Mouse (Mus musculus) MEL (cell line): ENCODE data around the gene Nes. TPM values are rescaled to one million over a fixed set of nuclear protein-coding genes. Genes with fewer than 3 reads are reported as not detected.

Experiments
- DNase-seq: peaks from one replicate; pipeline ENCODE4 v3.0.0; 2011; ENCODE audit warnings: low read depth, low spot score
- H3K27ac ChIP-seq: 2 replicates; pipeline ENCODE4 v1.5.1; 2012; ENCODE audit warnings: low read depth, mild to moderate bottlenecking, control low read depth, low read length, moderate library complexity; ENCODE audit not compliant: control insufficient read depth
- H3K27me3 ChIP-seq, 2 experiments: fragments of 150-350 bp in 1 of 2; sonication (generic) in 1 of 2; 2 replicates each; pipeline ENCODE4 v1.6.1; 2012; ENCODE audit warnings: low read length in 2 of 2, mild to moderate bottlenecking in 2 of 2, improper control_type of control experiment in 1 of 2, moderate library complexity in 1 of 2; ENCODE audit not compliant: insufficient read depth in 2 of 2, control insufficient read depth in 1 of 2
- H3K36me3 ChIP-seq, 2 experiments: 2 replicates each; pipeline ENCODE4 v1.6.1; 2012 to 2014; ENCODE audit warnings: low read length in 2 of 2, improper control_type of control experiment in 1 of 2, inconsistent platforms in 1 of 2, mild to moderate bottlenecking in 1 of 2; ENCODE audit not compliant: insufficient read depth in 2 of 2, control insufficient read depth in 1 of 2
- H3K4me1 ChIP-seq, 2 experiments: fragments of 150-350 bp in 1 of 2; sonication (generic) in 1 of 2; 2 replicates each; pipeline ENCODE4 v1.6.1; 2012; ENCODE audit warnings: low read length in 2 of 2, improper control_type of control experiment in 1 of 2, mild to moderate bottlenecking in 1 of 2; ENCODE audit not compliant: insufficient read depth in 2 of 2, control insufficient read depth in 1 of 2
- H3K4me3 ChIP-seq, 2 experiments: fragments of 150-350 bp in 1 of 2; sonication (generic) in 1 of 2; 2 replicates each; pipeline ENCODE4 v1.5.1; 2012; ENCODE audit warnings: low read depth in 2 of 2, low read length in 2 of 2, mild to moderate bottlenecking in 2 of 2, moderate library complexity in 2 of 2, control low read depth in 1 of 2, improper control_type of control experiment in 1 of 2; ENCODE audit not compliant: control insufficient read depth in 1 of 2, insufficient read depth in 1 of 2
- H3K79me2 ChIP-seq: 2 replicates; pipeline ENCODE4 v1.6.1; 2012; ENCODE audit warnings: mild to moderate bottlenecking, low read length, moderate library complexity; ENCODE audit not compliant: control insufficient read depth, poor library complexity, insufficient read depth
- H3K9ac ChIP-seq: 2 replicates; pipeline ENCODE4 v1.6.1; 2012; ENCODE audit warnings: low read depth, mild to moderate bottlenecking, control low read depth, low read length, moderate library complexity; ENCODE audit not compliant: control insufficient read depth, poor library complexity, severe bottlenecking
- H3K9me3 ChIP-seq: fragments of 150-350 bp; sonication (generic); replicated peaks from 2 replicates; pipeline ENCODE4 v1.6.1; 2012; ENCODE audit warnings: mild to moderate bottlenecking, low read length, improper control_type of control experiment, moderate library complexity; ENCODE audit not compliant: insufficient read depth
- BHLHE40 ChIP-seq: IDR thresholded peaks from 2 replicates; pipeline ENCODE4 v1.6.1; 2012; ENCODE audit warnings: low read depth, mild to moderate bottlenecking, inconsistent platforms, low read length, improper control_type of control experiment, borderline replicate concordance
- CTCF ChIP-seq, 3 experiments: IDR thresholded peaks in 2 of 3; conservative IDR thresholded peaks in 1 of 3; 2 replicates each; pipeline ENCODE4 v1.5.1; 2011 to 2012; ENCODE audit warnings: low read length in 3 of 3, low read depth in 2 of 3, mild to moderate bottlenecking in 2 of 3, improper control_type of control experiment in 1 of 3, inconsistent platforms in 1 of 3, mixed read lengths in 1 of 3, moderate library complexity in 1 of 3; ENCODE audit not compliant: control insufficient read depth in 1 of 3, insufficient read depth in 1 of 3, poor library complexity in 1 of 3, severe bottlenecking in 1 of 3
- ETS1 ChIP-seq: IDR thresholded peaks from 2 replicates; pipeline ENCODE4 v1.6.1; 2012; ENCODE audit warnings: low read depth, mild to moderate bottlenecking, inconsistent platforms, low read length, improper control_type of control experiment, moderate library complexity
- GATA1 ChIP-seq: IDR thresholded peaks from 2 replicates; pipeline ENCODE4 v1.6.1; 2011; ENCODE audit warnings: low read depth, low read length, improper control_type of control experiment
- HCFC1 ChIP-seq: IDR thresholded peaks from 2 replicates; pipeline ENCODE4 v1.6.1; 2012; ENCODE audit warnings: low read depth, mild to moderate bottlenecking, inconsistent platforms, low read length, improper control_type of control experiment, moderate library complexity
- MAFK ChIP-seq: IDR thresholded peaks from 2 replicates; pipeline ENCODE4 v1.6.1; 2011; ENCODE audit warnings: low read depth, mild to moderate bottlenecking, low read length, improper control_type of control experiment, borderline replicate concordance
- MAZ ChIP-seq: IDR thresholded peaks from 2 replicates; pipeline ENCODE4 v1.6.1; 2012; ENCODE audit warnings: low read depth, mild to moderate bottlenecking, inconsistent platforms, low read length, improper control_type of control experiment
- MXI1 ChIP-seq: IDR thresholded peaks from 2 replicates; pipeline ENCODE4 v1.6.1; 2011; ENCODE audit warnings: mild to moderate bottlenecking, low read depth, low read length, improper control_type of control experiment
- MYB ChIP-seq: IDR thresholded peaks from 2 replicates; pipeline ENCODE4 v1.6.1; 2011; ENCODE audit warnings: mild to moderate bottlenecking, low read depth, low read length, improper control_type of control experiment
- MYC ChIP-seq: IDR thresholded peaks from 2 replicates; pipeline ENCODE4 v1.6.1; 2011; ENCODE audit warnings: low read depth, mild to moderate bottlenecking, low read length, improper control_type of control experiment, moderate library complexity
- NELFE ChIP-seq: IDR thresholded peaks from 2 replicates; pipeline ENCODE4 v1.6.1; 2011; ENCODE audit warnings: low read depth, low read length, improper control_type of control experiment
- NRF1 ChIP-seq: IDR thresholded peaks from 2 replicates; pipeline ENCODE4 v1.6.1; 2014; ENCODE audit warnings: low read depth, mild to moderate bottlenecking, inconsistent platforms, low read length, improper control_type of control experiment, moderate library complexity; ENCODE audit not compliant: poor library complexity, insufficient read depth, severe bottlenecking
- POLR2A ChIP-seq, 2 experiments: IDR thresholded peaks; 2 replicates each; pipeline ENCODE4 v1.6.1; 2011 to 2012; ENCODE audit warnings: low read length in 2 of 2, mild to moderate bottlenecking in 2 of 2, control low read depth in 1 of 2, improper control_type of control experiment in 1 of 2, low read depth in 1 of 2, moderate library complexity in 1 of 2; ENCODE audit not compliant: control insufficient read depth in 1 of 2, insufficient read depth in 1 of 2, poor library complexity in 1 of 2
- POLR2AphosphoS2 ChIP-seq: IDR thresholded peaks from 2 replicates; pipeline ENCODE4 v1.6.1; 2011; ENCODE audit warnings: low read length, improper control_type of control experiment
- RAD21 ChIP-seq: IDR thresholded peaks from 2 replicates; pipeline ENCODE4 v1.6.1; 2011; ENCODE audit warnings: mild to moderate bottlenecking, low read depth, low read length, improper control_type of control experiment
- SIN3A ChIP-seq: IDR thresholded peaks from 2 replicates; pipeline ENCODE4 v1.6.1; 2012; ENCODE audit warnings: low read length, improper control_type of control experiment, inconsistent platforms
- SMC3 ChIP-seq: IDR thresholded peaks from 2 replicates; pipeline ENCODE4 v1.6.1; 2011; ENCODE audit warnings: low read depth, low read length, improper control_type of control experiment
- TCF12 ChIP-seq: IDR thresholded peaks from 2 replicates; pipeline ENCODE4 v1.6.1; 2014; ENCODE audit warnings: low read depth, mild to moderate bottlenecking, inconsistent platforms, low read length, improper control_type of control experiment, moderate library complexity
- USF1 ChIP-seq: IDR thresholded peaks from 2 replicates; pipeline ENCODE4 v1.6.1; 2014; ENCODE audit warnings: low read depth, mild to moderate bottlenecking, inconsistent platforms, low read length, improper control_type of control experiment, moderate library complexity
- USF2 ChIP-seq, 2 experiments: IDR thresholded peaks; 2 replicates each; pipeline ENCODE4 v1.6.1; 2011 to 2012; ENCODE audit warnings: improper control_type of control experiment in 2 of 2, low read length in 2 of 2, borderline replicate concordance in 1 of 2, inconsistent platforms in 1 of 2, low read depth in 1 of 2, mild to moderate bottlenecking in 1 of 2; ENCODE audit not compliant: insufficient read depth in 1 of 2
- ZC3H11A ChIP-seq: IDR thresholded peaks from 2 replicates; pipeline ENCODE4 v1.6.1; 2012; ENCODE audit warnings: low read depth, mild to moderate bottlenecking, inconsistent platforms, low read length, improper control_type of control experiment
- ZKSCAN1 ChIP-seq: IDR thresholded peaks from 2 replicates; pipeline ENCODE4 v1.6.1; 2012; ENCODE audit warnings: low read depth, mild to moderate bottlenecking, inconsistent platforms, low read length, improper control_type of control experiment, moderate library complexity
- polyA plus RNA-seq, 2 experiments: library from polyadenylated mRNA; stranded (reverse) in 1 of 2; unstranded in 1 of 2; fragments of >175 nt in 1 of 2; fragments of >200 nt in 1 of 2; gene quantifications; 2 replicates each; pipeline versions ENCODE4 v1.2.1 to v1.2.4; 2012; ENCODE audit warnings: low replicate concordance in 2 of 2, low read depth in 1 of 2; ENCODE audit not compliant: insufficient read length in 2 of 2, insufficient read depth in 1 of 2, missing spikeins in 1 of 2
- total RNA-seq: library from RNA; depleted of rRNA; stranded (reverse); fragments of 300-350 nt; gene quantifications from 2 replicates; pipeline ENCODE4 v1.2.3, GENCODE M21; 2012

The Nes gene
- total and polyA plus RNA-seq, 3 experiments: 0.01 TPM; not detected in 2

DNA sequence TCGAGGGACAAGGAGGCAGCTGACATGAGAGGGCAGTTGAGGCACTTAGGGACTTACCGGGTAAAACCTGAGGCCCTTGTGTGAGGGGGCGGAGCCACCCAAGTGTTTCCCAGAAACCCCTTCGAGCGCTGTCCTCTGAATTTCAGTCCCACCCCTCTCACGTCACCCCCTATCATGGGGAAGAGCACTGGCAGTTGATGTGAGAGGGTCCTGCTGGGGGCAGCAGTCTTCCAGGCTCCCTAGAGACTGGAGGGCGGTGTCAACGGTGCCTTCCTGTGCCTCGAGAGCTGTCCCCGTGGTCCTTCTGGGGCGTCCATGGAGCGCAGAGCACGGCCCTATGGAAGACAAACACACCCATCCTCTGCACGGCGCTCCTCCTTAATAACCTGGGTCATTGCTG is 16.8 kb downstream of the Nes start (continued):
- TF ChIP-seq POLR2AphosphoS2 (peak; percentile 83), MAZ (peak; percentile 71; the same call in 1 of the 2 replicates), MYB (peak; percentile 33; the same call in 1 of the 2 replicates), CTCF (IDR thresholded peaks at IDR 0.05 in 2 of 3, conservative IDR thresholded peaks at IDR 0.05 in 1 of 3; ENCODE audit: control insufficient read depth in 1 of 3, insufficient read depth in 1 of 3, low read depth in 2 of 3, low read length in 3 of 3, poor library complexity in 1 of 3, severe bottlenecking in 1 of 3) (peak in 2 of 3 experiments; percentile 34 to 40; a peak in 3 of 6 replicates), HCFC1 (peak; percentile 76), USF1 (no peak), USF2 (IDR thresholded peaks at IDR 0.05; ENCODE audit: borderline replicate concordance in 1 of 2, insufficient read depth in 1 of 2, low read depth in 1 of 2, low read length in 2 of 2) (no peak), MYC (no peak)
- TF ChIP-seq, all 39 proteins: peak for 11

DNA sequence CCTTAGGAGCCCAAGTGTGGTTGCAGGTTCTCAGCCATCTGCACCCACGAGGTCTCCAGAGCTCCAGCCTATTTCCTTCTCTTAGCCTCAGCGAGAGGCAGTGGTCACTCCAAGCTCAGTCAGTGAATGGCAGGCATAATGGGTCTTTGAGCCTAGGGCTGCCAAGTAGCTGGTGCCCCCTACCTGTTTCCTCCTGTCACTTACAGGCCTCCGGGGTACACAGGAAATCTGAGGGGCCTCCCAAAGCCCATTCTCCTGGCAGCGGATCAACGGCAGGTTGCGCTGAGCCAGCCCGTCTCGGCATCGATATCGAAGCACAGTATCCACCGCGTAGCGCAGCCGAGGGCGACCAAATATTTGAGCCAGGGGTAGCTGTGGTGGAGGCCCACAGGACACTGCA is 17.2 kb downstream of the Nes start:
- TF ChIP-seq CTCF (IDR thresholded peaks at IDR 0.05 in 2 of 3, conservative IDR thresholded peaks at IDR 0.05 in 1 of 3; ENCODE audit: control insufficient read depth in 1 of 3, insufficient read depth in 1 of 3, low read depth in 2 of 3, low read length in 3 of 3, poor library complexity in 1 of 3, severe bottlenecking in 1 of 3) (peak in 1 of 3 experiments; percentile 15; a peak in 1 of 6 replicates), MAFK (no peak)
- Histone ChIP-seq H3K79me2 (no peaks in the 10 kb centered on the region), H3K9ac (peak overlapping the region; percentile 60), H3K4me1 (no peaks in the 10 kb centered on the region; a peak in 2 of 4 replicates), H3K4me3 (peak overlapping the region; percentile 56 to 62), H3K27me3 (no peaks in the 10 kb centered on the region), H3K36me3 (no peaks in the 10 kb centered on the region; a peak in 1 of 4 replicates), H3K27ac (peak overlapping the region; percentile 12), H3K9me3 (no peaks in the 10 kb centered on the region)
- DNase-seq: no peak

DNA sequence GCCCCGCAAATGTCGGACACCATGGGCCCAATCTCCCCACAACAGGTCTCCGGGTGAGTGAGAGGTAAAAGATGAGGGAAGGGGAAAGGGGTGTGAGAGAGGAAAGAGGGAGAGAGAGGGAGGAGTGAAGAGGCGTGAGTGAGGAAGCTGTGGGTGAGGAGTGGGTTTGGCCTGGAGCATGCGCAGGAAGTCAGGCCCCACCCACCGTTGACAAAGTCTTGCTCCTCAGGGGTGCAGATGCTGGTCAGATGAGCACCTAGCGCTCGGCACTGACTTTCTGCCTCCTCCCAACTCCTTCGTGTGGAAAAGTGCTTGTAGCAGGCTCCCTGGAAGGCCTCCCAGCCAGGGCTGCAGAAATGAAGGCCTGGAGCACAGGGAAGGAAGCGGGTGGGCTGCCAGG is 19.1 kb downstream of the Nes start:
- no peaks in the 10 kb centered on the region for H3K27me3 ChIP-seq
- H3K4me1 ChIP-seq: no peaks in the 10 kb centered on the region; a peak in 2 of 4 replicates

DNA sequence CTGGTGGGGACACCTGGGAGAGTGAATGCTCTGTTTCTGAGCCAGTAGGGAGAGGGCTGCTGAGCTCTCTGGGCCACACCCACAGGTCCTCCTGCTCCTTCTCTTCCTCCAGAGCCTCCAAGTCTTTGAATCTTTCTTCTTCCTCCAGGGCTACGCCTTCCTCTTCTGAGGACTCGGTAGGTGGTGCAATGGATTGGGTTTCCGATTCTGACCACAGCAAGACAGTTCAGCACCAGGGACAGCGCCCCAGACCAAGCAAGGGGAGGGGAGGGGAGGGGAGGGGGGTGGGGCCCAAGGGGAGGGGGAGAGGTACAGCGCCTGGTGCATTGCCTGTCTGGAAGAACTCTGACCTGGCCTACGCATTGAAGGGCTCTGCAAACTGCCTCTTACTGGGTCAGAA is 22.6 kb downstream of the Nes start:
- Histone ChIP-seq H3K4me3 (no peak overlapping the region), H3K27ac (no peak overlapping the region), H3K4me1 (no peaks in the 10 kb centered on the region; a peak in 1 of 4 replicates), H3K9me3 (no peaks in the 10 kb centered on the region), H3K9ac (no peak overlapping the region), H3K36me3 (no peaks in the 10 kb centered on the region; a peak in 1 of 4 replicates), H3K27me3 (no peaks in the 10 kb centered on the region), H3K79me2 (no peaks in the 10 kb centered on the region)
- TF ChIP-seq MYC (no peak), BHLHE40 (no peak), ZC3H11A (no peak), GATA1 (no peak), MAZ (peak; percentile 89; the same call in 1 of the 2 replicates), SIN3A (peak; percentile 72), ETS1 (no peak), NELFE (no peak), SMC3 (no peak), RAD21 (no peak), MAFK (no peak), TCF12 (no peak), USF2 (IDR thresholded peaks at IDR 0.05; ENCODE audit: borderline replicate concordance in 1 of 2, insufficient read depth in 1 of 2, low read depth in 1 of 2, low read length in 2 of 2) (no peak), MXI1 (no peak), POLR2A (IDR thresholded peaks at IDR 0.05; ENCODE audit: control insufficient read depth in 1 of 2, insufficient read depth in 1 of 2, low read depth in 1 of 2, low read length in 2 of 2, poor library complexity in 1 of 2) (no peak)
- peak; percentile 77 for DNase-seq

More for the DNA sequence above, 19.1 kb downstream of the Nes start:
- DNase-seq: no peak
- Histone ChIP-seq H3K9ac (no peak overlapping the region), H3K79me2 (no peaks in the 10 kb centered on the region), H3K9me3 (no peaks in the 10 kb centered on the region), H3K36me3 (no peaks in the 10 kb centered on the region; a peak in 1 of 4 replicates), H3K4me3 (no peak overlapping the region), H3K27ac (no peak overlapping the region)
- TF ChIP-seq NRF1 (peak; percentile 63), ZKSCAN1 (no peak)
